Mouse (Mus musculus): ENCODE measurements at regions not wholly inside any gene's neighbourhood (a gene's known extent, or its start where the extent isn't known, plus 50 kb on each side); places are given as distances from the start of the nearest gene placed in this dataset.
"Not testable (repeated sequence)": the region's sequence is repeated elsewhere in the genome, so short reads cannot be mapped to it uniquely, and the experiment has no call there.

DNA sequence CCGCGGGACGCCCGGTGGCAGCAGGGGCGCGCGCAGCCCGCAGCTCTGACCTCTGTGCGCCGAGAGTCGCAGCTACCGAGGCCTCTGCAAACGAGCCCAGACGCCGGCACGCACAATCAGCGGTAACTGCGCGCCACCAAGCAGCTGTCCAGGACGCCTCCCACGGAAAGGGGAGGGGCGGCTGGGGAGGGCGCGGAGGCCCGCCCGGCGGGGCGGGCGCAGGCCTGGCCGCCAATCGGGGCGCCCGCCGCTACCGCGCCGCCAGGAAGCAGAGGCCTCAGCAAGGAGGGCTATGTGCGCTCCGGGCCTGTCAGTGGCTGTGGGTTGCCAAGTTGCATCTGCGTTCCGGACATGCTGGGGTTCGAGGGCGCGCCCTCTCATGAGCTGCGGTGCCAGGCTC lies 613.3 kb upstream of the Ywhaq start:
- H3K4me1 ChIP-seq; H3K9me3 ChIP-seq; H3K27ac ChIP-seq; H3K9ac ChIP-seq; ATAC-seq (ENCODE audit: insufficient number of reproducible peaks, insufficient read depth, low FRiP score, low TSS enrichment, low read depth); H3K36me3 ChIP-seq; H3K27me3 ChIP-seq: not testable (repeated sequence)
- WGBS = 7% methylated on average over 44 of the region's 45 CpGs
- peak overlapping the region; percentile 45 for H3K4me2 ChIP-seq
- H3K4me3 ChIP-seq = peak overlapping the region; percentile 28

DNA sequence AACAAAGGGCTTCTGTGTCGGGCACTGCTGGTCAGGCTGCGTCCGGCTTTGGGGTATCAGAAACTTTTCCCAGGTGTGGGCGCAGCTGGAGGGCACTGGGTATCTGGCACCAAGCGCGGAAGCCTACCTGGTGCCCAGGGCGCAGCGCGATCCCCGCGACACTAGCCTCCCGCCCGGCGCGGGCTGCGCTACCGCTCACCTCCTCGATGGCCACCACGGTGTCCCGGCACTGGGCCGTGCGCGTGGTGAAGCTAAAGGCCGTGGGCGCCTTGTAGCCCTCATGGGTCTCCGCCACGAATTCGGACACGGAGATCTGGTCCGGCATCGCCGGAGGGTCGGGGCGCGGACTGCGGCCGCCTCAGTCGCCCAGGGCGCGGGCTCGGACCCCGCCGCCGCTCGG lies 612.8 kb upstream of the Ywhaq start:
- H3K27me3 ChIP-seq; ATAC-seq (ENCODE audit: insufficient number of reproducible peaks, insufficient read depth, low FRiP score, low TSS enrichment, low read depth); H3K9me3 ChIP-seq; H3K27ac ChIP-seq; H3K36me3 ChIP-seq; H3K4me1 ChIP-seq; H3K9ac ChIP-seq: not testable (repeated sequence)
- WGBS = 8% methylated on average over 32 of the region's 45 CpGs
- H3K4me3 ChIP-seq = peak overlapping the region; percentile 28
- H3K4me2 ChIP-seq = peak overlapping the region; percentile 45

All from embryonic facial prominence, embryonic 13.5 days (tissue).